Mouse (Mus musculus) c-Kit-negative CD71-positive TER-119-positive erythroid progenitor cells, embryonic 14.5 days (primary cell): Measurements from ENCODE around the gene Ifrd1.
"Not testable (repeated sequence)": the region's sequence is repeated elsewhere in the genome, so short reads cannot be mapped to it uniquely, and the experiment has no call there.

ENCODE experiments used
- DNase-seq: peaks from one replicate; pipeline ENCODE4 v3.0.0-alpha.2; 2013; ENCODE audit warnings: low read depth, low spot score

The Ifrd1 gene

DNA sequence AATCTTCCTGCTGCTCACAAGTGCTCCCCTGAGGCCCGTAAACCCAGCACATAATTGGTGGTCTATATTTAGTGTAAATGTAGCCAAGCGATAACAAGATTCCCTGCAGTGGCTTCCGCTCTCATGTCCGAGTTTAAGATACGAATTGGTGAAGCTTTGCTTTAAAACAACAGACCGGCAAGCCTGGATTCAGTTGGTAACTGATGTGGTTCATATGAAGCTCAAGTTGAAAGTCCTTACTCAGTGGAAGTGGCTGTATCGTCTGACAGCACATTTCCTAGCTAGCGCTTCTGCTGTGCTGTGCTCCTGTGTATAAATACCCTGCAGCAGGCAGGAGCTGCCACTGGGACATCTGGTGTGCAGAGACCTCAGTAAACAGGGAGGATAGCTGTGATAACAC is 49.0 kb downstream of the Ifrd1 start, which contains the start of gene Lsmem1:
Gene Lsmem1, minus strand, starts transcription at position 189 of the 400 bp plus-strand sequence.
- no peak for DNase-seq

DNA sequence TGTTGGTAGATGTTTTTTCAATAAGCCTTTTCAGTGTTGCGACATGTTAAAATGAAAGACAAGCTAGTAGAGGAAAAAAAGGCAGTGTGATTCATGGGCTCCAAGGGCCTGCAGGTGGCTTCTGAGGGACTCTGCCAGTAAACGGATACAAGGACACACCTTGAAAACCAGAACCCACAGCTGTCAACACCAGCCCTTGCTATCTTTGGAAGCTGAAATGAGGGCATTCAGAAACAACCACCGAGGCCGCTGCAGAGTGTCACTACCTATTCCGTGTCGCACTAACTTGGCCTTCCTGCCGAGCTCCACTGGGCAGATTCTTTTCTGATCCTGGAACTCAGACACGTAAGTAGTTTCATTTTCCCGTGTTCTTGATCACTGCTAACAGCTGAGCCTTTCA is 49.9 kb downstream of the Ifrd1 start:
- DNase-seq = no peak

DNA sequence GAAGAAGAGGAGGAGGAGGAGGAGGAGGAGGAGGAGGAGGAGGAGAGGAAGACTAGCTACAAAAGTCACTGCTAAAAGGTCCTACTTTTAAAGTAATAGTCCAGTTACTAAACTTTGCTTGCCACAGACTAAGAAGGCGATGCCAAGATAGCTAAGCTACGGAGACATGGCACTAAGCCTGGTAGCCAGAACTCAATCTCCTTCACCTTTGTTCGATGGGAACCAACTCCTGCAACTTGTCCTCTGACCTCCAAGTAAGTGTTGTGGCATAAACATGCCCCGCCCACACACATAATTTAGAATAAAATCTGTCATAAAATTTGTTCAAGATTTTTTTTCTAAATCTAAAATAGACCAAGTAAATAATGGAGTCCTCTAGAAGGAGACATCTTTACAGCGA is 50.3 kb downstream of the Ifrd1 start:
- DNase-seq = no peak

DNA sequence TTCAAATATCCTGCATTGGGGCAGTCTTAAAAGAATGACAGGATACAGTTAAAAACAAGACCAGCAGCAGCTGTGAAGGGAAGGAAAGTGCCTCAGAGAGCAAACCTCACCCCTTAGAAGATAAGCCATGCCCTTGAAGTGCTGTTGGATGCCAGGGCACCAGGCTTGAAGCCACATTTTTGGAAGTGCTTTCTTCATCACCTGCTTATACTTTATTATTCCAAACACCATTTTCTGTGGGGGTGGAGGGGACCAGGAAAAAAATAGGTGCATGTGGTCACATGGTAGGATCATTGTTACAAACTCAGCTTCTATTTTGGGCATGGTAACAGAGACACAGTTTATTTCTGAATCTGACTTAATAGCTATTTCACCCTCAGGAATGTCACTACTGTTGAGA is 50.8 kb downstream of the Ifrd1 start:
- DNase-seq = no peak

DNA sequence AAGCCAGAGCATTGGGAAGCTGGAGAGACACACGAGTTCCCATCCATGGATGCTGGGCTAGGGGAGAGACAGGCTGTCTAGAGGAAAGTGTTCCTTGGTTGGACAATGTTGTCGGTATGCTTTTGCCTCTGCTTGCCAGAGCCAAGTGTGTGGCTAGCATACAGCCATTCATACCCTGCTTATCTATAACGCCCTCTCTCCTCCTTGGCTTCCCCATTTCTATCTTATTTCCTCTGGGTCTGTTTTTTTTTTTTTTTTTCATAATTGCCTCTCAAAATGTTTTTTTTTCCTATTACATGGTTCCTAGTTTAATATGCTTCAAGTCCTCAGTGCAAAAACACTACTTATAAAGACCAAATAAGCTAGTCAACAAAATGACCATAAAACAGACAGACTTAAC is 62.8 kb downstream of the Ifrd1 start:
- no peak for DNase-seq

DNA sequence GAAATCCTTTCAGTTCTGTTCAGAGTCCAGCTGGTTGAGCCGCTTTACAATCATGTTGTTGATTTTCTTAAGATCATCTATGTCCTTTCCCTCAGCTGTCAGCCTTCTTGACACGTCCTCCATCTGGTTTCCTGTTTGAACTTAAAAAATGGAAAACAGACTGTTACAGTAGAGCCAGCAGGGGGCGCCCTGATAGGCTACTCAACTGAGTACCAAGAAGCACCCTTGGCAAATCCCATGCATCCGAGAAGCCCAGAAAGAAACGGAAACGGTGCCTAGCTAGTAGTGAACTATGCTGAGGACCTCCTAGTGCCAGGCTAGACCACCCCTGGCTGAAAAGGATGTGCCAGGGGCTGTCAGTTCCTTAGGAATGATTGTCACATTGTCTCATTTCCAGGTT is 71.2 kb downstream of the Ifrd1 start:
- peak; percentile 12 for DNase-seq

DNA sequence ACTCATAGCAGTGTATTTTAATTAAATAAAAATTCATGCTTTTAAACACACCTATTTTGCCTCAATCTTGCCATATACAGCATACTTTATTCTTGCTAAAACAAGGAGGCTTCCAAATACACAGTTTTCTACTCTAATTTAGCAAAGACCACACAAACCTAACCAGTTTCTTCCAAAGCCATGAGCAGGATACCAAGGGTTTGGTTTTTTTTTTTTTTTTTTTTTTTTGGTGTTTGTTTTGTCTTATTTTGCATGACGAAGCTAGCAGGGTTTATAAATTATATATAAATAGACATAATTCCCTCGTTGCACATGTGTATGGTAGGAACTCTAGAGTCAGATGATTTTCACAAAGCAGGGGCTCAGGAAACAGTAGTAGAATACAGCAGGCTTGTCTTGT is 72.1 kb downstream of the Ifrd1 start:
- no peak for DNase-seq

DNA sequence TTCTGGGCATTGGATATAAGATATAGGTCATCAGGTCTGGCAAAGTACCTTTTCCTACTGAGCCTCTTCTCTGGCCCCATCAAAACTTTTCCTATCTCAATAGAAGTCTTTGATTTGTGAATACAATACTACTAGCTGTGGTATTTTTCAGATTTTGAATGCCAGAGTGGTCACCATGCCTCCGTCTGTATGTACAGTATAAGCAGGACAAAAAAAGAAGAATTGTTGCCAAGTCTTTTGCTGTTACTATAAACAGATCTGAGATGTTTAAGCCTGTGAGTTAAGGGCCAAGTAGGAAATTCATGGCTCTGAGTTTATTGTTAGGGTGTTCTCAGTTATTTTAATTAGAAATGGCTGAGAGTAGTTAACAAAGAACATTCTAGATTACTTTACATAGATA is 73.1 kb downstream of the Ifrd1 start:
- not testable (repeated sequence) for DNase-seq

DNA sequence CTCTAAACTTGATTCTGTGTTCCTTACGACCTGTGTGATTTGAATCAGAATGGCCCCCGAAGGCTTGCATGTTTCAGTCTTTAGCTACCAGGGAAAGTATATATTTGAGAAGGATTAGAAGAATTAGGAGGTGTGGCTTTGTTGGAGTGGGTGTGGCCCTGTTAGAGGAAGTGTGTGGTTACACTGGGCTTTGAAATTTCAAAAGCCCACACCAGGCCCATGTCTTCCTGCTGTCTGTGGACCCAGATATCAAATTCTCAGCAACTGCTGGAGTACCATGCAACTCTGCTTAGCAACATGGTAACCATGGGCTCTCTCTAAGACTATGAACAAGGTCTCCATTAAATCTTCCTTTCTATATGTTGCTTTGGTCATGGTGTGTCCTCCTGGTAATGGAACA is 76.7 kb downstream of the Ifrd1 start:
- DNase-seq = no peak

DNA sequence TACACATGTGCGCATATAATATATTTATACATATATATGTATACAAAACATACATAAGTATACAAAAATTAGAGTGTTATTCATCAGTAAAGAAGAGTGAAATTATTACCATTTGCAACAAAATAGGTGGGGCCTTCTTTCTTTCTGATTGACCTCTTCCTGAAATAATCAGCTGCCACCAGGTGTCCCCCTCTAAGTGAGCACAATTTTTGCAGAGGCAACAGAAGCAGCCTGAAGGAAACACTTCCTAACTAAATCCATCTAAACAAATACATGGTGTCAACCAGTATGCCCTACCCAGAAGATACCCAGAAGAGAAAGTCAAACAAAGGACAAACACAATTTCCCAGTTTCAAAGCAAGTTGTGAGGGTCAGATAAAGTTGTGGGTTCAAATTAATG is 78.6 kb downstream of the Ifrd1 start:
- DNase-seq = no peak

DNA sequence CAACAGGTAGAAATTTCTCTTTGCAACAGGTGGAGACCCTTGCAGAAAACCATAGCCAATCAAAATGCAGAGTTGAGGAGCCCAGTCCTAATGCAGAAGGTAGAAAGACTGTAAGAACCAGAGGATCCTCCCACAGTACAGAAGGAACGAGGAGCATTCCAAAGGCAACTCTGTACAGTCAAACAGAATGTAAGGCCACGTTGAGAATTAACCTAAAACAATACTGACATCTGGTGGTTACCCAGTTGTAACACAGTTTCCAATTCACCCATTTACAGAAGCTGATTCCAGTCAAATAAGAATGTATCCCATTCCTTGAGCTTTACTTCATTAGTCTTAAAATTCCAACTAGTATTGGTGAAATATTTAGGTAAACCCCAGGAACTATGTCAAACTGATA is 83.7 kb downstream of the Ifrd1 start:
- no peak for DNase-seq

DNA sequence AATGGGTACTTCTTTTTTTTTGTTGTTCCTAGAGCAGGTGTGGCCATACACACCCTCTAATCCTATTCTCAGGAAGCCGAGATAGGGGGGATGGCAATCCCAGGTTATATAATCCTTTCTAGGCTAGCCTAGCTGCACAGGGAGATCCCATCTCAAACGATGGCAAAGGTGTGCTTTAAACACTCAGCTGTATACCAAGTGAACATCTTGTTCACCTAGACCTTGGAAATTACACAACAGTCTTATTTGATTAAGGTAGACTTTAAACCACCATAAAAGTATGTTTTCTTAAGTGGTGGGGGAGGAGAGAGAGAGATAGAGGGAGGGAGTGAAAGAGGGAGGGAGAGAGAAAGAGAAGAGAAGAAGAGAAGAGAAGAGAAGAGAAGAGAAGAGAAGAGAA is 87.5 kb downstream of the Ifrd1 start:
- no peak for DNase-seq

DNA sequence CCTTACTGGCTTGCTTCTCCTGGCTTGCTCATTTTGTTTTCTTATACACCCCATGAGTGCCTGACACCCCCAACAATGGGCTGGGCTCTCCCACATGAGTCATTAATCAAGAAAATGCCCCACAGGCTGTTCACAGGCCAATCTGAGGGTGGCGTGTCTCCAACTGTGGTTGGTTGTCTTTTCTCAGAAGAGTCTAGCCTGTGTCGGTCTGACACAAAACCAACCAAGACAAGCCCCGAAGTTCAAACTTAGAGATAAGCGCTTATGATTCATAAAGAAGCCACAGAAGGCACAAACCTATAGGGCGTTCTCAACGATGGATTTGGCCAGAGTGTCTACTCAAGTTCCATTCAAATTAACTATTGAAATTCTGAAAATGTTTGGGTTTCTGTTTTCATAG is 94.1 kb downstream of the Ifrd1 start:
- no peak for DNase-seq

DNA sequence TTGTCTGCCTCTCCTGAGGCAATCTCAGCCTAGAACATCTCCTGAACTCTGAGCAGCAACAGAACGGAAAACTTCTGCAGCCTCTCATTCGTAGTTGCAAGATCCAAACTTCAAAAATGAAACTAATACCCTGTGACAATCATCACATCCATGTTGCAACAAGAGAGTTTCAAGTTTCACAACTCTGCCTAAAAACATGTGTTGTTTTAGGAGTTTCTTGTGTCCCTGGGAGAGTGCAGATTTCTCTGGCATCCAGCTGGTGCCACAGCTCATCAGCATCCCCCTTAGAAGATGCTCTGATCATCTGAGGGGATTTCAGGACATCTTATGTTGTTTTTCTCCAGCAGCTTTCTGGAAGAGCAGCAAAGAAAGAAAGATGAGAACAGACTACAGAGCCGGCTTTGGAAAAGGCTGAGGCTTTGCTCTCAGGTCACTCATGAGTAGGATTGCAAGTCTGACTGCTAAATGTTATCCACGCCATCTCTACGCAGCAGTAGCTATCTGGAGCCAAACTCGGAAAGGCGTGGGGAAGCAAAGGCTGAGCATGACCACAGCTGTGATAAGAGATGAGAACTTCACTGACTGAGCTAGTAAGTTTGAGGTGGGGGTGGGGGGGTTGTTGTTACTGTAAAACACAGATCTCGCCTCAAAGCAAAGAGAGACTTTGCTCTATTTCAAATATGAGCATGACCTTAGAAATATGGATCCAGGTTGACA is 95.8 kb downstream of the Ifrd1 start:
- no peak for DNase-seq
